Mouse (Mus musculus) spleen, postnatal 4 days (tissue): Measurements from ENCODE around the gene Slc41a3.

Experiments
- DNase-seq, 2 experiments: peaks; one replicate each; pipeline ENCODE4 v3.0.0; 2022; ENCODE audit warnings: low spot score in 2 of 2

The Slc41a3 gene

DNA sequence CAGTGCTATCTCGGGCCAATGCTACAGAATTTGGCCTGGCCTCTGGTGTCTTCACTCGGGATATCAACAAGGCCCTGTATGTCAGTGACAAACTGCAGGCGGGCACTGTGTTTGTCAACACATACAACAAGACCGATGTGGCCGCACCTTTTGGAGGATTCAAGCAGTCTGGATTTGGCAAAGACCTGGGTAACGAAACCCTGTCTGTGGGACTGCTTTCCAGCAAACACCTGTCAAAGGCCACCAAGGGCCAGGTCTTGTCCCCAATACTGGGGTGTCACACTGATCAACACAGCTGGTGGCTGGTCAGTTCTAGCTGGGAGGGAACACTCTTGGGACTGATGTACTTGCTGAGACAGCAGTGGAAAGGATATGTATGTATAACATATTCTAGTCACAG, 6.3 kb upstream of the Slc41a3 start:
- DNase-seq, result no peak

DNA sequence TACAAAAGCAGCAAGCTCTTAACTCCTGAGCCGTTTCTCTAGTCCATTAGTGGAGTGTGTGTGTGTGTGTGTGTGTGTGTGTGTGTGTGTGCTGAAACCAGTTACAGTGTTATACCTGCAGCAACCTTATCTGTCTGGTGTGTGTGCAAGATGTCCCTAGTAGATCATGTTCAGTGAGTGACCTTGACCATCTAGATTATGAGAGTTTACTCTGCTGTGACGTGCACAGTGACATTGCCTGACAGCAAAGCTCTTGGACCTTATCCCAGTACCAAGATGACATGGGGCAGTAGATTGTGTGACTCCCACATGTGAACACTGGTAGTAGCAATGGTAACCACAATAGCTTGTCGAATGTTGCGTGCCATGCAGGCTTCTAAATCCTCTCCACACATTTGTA, 4.2 kb upstream of the Slc41a3 start:
- DNase-seq, result no peak

DNA sequence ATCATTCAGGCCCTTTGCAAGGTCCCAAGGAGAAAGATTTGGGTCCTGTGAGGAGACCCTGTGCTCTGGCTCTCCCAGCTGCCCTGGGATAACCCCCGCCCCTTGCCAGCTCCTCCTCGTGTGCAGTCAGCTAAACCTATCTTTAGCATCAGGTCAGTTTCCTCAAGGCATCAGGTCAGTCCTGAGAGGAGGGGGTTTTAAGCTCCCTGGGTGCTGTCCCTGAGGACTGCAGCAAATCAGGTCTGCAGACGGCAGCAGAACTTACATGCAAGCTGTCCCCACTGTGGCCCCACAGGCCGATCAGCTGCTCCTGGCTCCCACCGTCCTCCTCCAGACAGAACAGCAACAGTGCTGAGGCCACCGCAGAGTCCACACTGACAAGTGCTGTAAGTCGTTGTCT, 2.8 kb upstream of the Slc41a3 start:
- DNase-seq, result no peak

DNA sequence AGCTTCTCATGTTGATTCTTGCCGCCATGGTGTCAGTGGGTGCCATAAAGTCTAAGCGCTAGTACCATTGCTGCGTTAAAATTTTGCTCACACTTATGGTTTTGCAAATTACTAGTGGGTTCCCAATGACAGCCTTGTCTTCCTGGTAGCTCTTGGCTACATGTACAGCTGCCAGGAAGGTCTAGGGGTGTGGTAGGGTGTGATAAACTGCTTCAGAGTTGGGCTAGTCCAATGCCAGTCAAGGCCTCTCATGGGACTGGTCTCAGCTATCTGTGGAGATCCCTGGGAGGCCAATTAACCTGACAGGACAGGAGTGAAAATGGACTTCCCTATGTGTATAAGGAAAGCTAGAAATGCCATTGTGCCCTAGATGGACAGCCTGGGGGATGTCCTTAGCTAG, 2.2 kb upstream of the Slc41a3 start:
- no peak for DNase-seq

DNA sequence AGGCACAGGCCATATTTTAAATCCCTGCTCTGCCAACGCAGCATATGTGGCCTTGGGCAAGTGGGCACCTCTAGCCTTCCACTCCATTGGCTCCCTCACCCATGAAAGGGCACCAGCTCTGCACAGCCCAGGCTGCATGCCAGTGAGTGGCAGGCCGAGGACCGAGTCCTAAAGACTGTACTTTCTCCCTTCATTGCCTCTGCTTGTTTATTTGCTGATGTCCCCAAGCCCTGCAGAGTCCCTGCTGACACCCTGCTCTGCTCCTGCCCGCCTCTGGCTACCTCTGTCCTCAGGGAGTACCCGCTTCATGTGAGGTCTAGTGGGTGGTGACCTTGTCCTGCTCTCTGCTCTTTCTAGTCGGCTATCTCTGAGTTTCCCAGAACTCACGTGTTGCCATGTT, 1.4 kb upstream of the Slc41a3 start:
- DNase-seq, result no peak

DNA sequence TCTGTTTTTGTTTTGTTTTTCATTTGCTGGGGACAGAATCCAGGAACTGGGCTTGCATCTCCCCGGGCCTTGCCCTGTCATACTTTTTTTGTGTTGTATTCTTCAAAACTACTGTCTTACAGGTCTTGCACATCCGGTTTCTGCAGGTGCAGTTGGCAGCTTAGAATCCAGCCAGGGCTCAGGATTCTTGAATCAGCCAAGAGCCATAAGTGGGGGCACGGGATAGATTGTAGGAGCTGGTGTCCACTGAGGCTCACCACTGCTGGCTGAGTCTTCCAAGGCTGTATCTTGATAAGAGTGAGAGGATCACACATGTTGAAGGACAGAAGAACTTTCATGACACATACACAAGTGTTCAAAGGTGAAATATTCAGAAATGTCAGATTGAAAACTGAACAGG, 395 bp upstream of the Slc41a3 start:
- no peak for DNase-seq

DNA sequence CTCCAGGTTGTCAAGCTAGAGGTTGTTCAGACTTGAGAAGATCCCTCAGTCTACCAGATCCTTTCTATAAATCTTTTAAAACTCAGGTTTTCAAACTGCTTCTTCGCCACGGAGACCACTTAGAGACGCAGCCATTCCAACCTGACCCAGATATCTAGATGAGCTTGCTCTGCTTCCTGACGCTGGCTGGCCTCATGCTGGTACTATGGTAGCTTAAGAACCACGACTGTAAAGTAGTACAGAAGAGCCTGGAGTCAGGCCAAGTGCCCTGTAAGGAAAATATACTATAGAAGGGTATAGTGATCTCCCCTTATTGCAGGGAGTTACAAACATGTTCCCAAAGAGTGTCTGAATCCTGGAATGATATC, 757 bp downstream of the Slc41a3 start:
- no peak for DNase-seq

DNA sequence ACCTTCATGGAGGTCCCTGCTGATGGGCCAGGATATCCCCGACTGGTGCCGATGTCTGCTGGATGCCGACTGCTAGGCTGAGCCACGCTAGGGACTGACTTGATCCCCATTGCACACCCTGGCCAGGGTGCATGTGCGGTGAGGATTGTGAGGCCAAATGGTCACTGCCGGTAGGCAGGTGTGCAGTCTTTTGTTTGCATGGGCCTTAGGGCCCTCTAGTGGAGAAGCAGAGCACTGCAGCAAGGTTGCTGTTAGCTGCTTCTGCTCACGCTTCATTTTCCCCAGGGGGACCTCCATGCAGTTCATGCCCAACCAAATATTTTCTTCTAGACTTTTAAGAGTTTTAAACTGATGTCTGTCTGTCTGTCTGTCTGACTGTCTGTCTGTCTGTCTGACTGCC, 2.0 kb downstream of the Slc41a3 start:
- DNase-seq, result peak; percentile 73 to 89

DNA sequence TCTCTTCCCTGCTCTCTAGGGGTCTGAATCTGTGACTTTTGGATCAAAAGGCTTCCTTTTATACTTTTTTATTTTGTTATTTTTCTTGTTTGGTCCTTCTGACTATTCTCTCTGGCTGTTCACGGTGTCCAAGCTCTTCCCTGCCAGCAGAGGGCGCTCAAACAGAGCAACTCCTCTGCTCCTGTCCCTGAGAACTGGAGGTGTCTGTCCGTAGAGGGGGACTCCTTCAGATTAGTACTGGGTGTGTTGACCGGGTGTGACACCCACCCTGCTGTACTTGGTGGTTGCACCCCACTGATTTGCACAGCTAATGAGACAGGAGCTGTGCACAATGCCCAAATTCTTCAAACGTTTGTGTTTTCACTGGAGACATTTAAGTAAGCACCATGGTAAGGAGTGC, 2.7 kb downstream of the Slc41a3 start:
- peak; percentile 71 to 91 for DNase-seq

DNA sequence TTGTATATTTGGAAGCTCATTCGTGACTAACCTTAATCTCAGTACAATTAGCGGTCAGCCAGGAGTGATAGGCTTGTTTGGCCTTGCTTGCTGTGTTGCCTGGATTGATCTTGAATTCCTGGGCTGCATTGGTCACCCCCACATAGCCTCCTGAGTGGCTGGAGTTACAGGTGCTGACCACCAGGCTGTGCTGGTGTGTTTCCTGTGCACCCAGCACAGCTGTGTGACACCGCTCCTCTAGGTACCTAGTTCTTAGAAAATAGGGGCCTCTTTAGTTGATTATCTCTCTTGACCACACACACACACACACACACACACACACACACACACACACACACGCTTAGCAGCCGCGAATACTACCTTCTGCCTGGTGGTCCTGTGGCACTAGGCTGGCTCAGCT, 3.7 kb downstream of the Slc41a3 start:
- DNase-seq, result peak; percentile 63 to 74

DNA sequence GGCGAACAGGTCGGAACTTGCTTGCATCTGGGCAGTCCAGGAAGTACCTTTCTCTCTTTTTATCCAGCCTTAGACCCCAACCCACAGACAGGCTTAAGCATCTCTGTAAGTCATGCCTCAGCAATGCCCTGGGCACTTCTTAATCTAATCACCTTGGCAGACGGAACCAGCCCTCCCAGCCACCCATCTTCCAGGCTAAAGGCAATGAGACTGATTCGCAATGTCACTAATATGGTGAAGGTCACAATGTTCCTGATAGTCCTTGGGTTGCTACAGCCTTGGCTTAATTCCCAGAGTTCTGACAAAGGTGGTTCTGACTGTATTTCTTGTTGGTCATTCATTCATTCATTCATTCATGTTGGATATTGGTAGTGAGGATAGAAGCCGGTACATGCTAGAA, 5.7 kb downstream of the Slc41a3 start:
- no peak for DNase-seq

DNA sequence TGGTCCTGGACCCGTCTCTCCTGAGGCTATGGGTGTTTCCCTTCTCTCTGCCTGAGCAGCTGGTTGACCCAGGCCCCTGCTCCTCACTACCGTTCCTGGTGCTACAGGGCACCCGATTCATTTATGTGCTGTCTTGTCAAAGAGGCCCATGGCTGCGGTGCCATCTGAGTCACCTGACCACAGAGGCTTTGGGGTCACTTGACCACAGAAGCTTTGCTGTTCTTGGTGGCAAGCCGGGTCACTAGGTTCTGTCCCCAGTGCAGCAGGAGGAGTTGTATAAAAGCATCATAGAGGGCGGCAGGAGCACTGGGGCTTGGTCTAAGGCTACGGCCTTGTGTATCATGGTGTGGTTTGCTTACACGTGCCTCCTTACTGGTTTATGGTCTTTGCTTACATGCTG, 8.8 kb downstream of the Slc41a3 start:
- DNase-seq, result peak in 1 of 2 experiments; percentile 61

DNA sequence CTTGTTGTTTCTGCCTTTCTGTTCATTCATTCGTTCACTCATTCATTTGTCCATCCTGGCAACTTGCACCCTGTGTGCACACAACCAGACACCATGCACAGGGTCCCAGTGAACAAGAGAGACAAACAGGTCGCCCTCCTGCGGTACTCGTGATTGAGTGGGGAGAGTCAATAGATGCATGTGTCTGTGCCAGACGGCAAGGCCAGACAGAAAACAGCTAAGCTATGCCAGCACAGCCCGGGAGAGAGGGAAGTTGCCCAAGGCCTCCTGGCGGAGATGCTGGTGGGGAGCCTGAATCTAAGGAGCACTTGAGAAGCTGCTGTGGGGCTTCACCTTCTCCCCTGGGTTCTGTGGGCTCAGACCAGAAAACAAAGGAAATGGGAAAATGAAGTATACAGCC, 10.8 kb downstream of the Slc41a3 start:
- peak in 1 of 2 experiments; percentile 60 for DNase-seq

DNA sequence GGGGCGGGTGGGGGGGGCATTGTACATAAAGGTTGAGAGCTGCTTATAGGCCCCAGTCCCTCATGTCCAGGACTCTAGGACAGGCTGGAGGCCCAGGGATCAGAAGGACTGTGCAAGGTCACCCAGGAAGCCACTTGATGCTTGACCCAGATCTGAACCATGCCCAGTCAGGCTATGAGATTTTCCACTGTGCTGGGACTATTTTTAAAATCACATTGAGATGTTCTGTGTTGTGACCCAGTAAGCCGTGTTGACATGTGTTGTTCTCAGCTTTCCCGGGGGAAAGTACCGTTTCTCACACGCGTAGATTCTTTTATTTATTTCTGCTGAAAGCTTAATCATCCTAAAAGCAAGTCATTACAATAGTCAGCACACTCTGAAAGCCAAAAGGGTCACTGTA, 11.5 kb downstream of the Slc41a3 start:
- DNase-seq, result no peak

DNA sequence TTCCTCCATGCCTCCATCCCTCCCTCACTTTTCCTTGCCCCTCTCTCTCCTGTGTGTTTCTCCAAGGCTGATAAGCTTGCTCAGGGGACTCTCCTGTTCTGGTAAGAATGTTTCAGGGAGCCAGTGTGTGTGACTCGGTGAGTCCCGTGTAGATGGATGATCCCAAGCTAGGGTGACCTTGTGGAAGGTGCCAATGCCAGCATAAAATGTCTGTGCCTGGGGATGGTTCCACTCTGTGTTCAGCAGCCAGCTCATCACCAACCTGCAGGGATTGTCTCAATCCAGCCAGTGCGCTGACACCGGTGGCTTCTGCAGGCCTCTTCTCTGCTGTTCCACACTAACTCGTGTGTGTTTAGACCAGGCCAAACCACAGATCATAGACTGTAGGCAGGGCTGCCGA, 12.0 kb downstream of the Slc41a3 start:
- no peak for DNase-seq

DNA sequence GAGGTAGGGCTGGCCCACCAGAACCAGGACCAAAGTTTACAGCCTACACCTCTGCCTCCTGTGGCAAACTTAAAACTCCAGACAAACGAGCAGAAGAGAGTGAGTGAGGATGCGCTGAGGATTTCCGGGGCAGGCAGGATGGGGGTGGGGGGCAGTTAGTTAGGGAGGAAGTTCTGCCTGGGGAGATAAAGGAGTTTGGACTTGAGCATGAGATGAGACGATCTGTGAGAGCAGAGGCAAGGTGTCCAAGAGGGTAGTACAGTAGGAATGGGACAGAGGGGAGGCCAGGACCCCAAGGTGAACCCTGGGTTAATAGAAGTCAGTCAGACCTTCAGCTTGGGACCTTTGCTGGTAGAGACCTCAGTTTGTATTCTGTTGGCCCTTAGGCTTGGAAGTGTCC, 13.7 kb downstream of the Slc41a3 start:
- peak in 1 of 2 experiments; percentile 39 for DNase-seq

DNA sequence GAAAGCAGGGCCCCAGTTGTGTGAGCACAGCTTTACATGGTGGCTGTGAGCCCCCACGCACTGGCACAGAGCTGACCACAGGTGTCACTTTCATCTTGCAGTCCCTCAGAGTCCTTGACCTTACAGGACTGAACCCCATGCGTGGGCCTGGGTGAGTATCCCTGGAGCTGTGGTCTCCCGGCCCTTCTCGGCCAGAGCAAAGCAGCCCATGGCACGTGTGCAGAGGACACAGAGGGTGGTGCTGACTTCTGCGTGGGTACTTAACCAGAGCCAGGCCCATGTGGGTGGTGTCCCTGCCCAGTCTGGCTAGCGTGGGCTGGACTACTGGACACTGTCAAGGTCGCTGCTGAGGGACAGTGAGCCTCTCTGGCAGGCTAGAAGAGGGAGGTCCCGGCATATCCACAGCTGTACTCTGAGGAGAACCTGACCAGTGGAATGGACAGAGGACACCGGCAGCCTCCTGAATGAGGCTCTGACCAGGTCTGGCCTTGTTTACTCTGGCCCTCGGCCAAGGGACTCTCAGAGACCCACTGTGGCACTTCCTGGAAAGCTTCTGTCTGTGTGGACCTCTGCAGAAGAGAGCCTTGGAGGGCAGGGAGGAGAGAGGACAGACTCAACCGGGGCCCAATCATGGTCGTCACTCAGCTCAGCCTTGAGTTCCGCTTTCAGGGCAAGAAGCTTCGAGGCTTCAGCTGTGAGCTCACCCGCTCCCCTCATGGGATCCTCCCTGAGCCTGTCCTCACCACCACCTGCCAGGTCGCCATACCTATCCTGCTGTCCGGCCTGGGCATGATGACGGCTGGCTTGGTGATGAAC, 14.5 kb downstream of the Slc41a3 start:
- peak; percentile 36 to 79 for DNase-seq

DNA sequence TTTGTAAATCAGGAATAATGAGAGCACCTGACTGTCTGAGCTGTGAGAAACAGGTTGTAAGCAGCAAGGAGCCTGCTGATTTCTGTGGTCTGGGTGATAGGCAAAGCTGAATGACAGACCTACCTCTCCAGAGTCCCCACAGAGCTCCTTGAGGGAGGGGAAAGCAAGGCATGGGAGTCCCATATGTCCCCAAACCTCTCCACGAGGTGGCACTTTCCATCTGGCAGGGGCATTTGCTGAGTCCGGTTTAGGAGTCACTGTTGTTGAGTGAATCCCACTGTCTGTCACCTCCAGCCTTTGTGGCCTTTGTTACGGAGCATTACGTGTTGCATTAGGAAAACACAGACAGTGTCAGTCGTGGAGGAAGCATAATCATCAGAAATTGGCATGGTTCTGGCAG, 15.4 kb downstream of the Slc41a3 start:
- DNase-seq, result peak in 1 of 2 experiments; percentile 40

DNA sequence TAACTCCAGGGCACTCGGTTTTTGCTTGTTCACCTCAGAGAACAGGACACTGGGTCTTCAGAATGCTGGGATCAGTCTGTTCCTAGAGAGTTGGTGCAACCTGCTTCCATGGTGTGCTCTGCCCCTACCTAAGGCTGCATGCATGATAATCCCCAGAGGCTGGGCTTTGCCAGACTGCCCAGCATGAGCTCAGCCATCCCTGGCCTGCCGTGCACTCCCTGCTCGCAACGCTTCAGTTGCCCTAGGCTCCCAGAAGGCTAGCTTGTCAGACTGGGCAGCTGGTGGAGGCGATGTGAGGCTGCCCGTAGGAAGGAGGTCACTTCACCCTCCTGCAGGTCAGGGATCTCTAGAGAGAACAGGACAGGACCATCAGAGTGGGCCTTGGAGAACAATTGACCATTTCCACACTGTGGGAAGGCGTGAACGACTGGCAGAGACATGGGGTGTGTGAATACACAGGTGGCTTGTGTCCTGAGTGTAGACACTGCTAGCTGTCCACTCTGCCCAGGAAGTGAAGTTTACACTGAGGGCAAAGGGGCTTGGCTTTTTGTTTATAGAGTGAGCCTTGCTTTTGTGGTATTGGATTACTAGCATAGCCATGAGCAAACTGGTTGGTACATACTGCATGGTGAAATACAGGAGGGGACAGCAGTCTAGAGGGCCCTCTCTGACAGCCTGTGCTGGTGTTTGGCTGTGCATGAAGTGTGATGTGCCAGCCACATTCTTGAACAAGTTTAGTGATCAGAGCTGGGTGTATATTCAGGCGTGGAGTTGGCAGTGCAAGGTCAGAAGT, 16.5 kb downstream of the Slc41a3 start:
- peak in 1 of 2 experiments; percentile 28 for DNase-seq

DNA sequence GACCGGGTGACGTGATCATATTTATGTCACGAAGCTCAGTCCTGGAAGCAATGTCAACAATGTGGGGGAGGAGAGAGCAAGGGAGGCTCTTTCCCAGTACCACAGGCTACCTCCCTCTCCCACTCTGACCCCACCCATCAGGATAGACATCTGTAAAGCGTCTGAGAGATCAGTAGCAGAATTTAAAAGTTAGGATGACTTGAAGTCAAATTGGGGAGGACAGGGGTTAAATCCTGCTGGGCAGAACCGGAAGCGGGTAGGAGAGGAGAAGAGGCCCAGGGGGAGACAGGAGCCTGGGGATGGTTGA, 17.0 kb downstream of the Slc41a3 start:
- DNase-seq, result no peak

DNA sequence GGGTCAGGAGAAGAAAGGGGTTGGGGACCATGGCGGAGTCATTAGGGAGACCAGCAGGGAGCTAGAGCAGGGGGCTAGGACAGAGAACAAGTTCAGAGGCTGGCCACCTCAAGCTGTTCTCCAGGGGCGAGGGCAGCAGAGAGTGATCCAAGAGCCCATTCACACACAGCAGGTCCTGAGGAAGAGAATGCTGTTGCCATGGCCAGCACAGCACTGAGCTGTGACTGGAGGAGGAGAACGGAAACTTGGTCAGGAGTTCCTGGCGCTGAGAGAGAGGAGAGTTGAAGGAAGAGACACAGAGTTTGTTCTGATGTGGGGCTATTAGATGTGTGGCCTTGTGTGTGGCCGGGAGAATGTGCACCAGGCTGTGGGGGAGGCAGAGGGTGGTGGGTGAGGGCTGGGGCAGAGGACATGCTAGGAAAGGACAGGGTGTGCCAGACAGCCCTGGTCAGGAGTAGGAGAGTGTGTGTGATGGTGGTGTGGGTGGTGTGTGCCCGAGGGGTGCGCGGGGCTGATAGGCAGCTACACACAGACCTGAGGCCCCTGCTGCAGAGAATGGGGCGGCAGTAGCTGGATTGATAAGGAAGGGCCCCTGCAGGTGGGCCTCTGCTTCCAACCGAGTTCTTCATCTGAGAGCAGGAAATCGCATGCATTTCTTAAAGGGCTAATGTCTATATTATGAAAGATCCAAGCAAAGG, 18.4 kb downstream of the Slc41a3 start:
- DNase-seq, result peak; percentile 71 to 79

DNA sequence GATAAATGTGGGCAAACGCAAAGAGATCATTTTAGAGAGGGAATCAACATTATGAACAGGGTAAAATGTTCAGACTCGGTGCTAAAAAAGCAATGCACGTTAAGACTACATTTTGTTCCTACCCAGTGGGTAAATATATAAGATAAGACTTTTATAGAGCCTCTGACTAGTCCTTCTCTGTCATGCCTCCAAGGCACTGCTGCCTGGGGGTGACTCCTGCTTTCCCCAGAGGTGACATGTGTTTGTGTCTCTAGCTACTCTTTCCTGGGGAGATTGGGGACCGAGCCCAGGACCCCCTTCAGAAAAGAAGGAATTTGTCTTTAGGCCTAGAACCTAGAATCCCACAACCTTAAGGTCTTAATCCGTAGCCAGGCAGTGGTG, 18.9 kb downstream of the Slc41a3 start:
- no peak for DNase-seq

DNA sequence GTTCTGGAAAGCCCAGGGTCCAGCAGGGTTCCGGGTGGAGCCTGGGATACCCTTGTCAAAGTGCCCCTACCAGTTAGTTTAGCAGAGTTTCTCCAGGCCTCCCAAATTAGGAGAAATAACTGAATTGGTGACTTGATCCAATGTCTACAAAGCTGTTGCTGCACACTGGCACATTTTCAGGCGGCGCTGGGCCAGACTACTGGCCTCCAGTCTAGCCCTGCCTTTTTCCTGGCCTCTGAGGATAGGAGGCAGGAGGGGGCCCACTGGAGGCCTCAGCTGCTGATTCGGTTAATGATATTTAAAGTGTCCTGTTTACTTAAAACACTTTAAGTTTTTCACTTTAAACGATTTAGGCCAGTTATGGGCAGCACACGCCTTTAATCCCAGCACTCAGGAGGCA, 19.7 kb downstream of the Slc41a3 start:
- peak in 1 of 2 experiments; percentile 32 for DNase-seq
